Mouse (Mus musculus) thymus, postnatal 25 days (tissue): Measurements from ENCODE around the gene Adra2a.

ENCODE experiments used
- DNase-seq: peaks from one replicate; pipeline ENCODE4 v3.0.0; 2022

The Adra2a gene

GRCm38 (mm10) chr19:54081303-54081702, 37.4 kb downstream of the Adra2a start:
- no peak for DNase-seq

- no peak for DNase-seq
These were observed 37.8 kb downstream of the Adra2a start for GRCm38 (mm10) chr19:54081716-54082165.

DNA sequence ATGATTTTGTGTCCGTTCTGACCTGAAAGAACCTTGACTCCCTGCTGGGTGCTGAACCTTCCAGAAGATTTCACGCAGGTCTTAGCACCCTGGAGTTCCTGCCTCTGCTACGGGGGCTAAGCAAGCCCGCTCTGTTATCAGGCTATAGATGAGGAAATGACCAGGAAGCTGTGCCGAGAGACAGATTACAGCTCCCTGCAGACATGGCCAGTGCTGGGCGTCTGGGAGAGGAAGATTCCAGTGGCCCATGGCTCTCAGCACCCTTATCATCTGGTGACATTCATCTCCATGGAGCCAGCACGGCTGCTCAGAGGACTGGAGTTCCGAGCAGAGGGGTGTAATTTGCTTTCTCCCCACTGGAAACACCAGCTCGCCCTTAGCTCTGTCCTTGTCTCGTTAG, 43.4 kb downstream of the Adra2a start:
- no peak for DNase-seq

DNA sequence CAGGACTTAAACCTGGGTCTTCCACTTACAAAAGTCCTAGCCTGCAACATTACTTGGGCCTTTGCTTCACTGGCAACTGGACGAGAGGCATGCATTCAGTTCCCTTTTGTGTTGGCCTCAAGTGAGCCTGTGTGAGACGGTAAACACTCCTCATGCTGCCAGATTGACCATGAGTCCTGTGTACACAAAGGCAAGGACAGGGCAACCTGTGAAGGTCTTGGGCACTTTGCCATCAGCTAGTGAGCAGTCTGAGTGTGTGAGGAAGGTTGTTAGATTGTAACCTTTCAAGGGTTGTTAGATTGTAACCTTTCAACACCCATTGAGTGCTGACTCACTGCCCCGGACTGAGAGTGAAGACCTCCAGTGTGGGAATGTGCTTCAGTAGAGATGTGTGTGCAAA, 49.6 kb downstream of the Adra2a start:
- DNase-seq: no peak

GRCm38 (mm10) chr19:54095716-54096115, 51.8 kb downstream of the Adra2a start:
- no peak for DNase-seq

DNA sequence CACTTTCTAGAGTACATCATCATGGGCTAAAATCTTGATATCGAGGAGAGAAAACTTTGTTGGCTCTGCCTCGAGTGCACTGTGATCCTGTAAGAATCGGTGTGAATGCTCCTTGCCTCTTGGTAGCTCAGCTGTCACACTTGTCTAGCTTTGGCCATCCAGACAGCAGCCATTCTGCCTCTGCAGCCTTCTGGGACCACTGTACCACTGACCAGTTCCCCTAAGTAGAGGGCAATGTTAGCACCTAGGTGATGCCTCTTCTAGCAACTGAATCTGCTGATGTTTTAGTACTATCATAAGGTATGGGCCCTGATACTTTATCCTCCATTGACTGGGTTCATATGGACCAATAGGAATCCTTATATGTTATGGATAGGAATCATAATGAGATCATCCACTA, 54.4 kb downstream of the Adra2a start:
- no peak for DNase-seq
